17 mouse cellular contexts compared by ENCODE assay signal in genomic region chr12:88285224-88285623, GRCm38 (mm10). TPM values are rescaled to one million over a fixed set of nuclear protein-coding genes. Genes with fewer than 3 reads are reported as not detected.
"Had no signal": no experiment of that assay in that cellular context is flagged by ENCODE, and none has a peak within 500 bp of the region (broad histone marks: within the 10 kb centered on the region; RNA-seq: fewer than 3 reads in every experiment).

No protein-coding gene starts in this region.

RNA-seq across cellular contexts. Expression of gene Gm5662, which starts 10.9 kb away (rescaled TPM):
- total RNA-seq: megakaryocyte progenitor cell, adult 5-6 weeks; midbrain, postnatal 0 days; monocyte, adult 5-6 weeks; neutrophil, adult 5-6 weeks had no signal
- polyA plus RNA-seq: liver, embryonic 15.5 days; liver, postnatal 0 days; lung, adult 2 months; lung, embryonic 15.5 days; macrophage; midbrain, embryonic 10.5 days; midbrain, embryonic 13.5 days; midbrain, embryonic 15.5 days; midbrain, postnatal 0 days; neural tube, embryonic 12.5 days; neural tube, embryonic 14.5 days; spleen, adult 2 months; stomach, embryonic 15.5 days; thymus, postnatal 0 days had no signal

RNA-seq across cellular contexts. Expression of gene Gm8332, which starts 35.3 kb away (rescaled TPM):
- total RNA-seq: megakaryocyte progenitor cell, adult 5-6 weeks; midbrain, postnatal 0 days; monocyte, adult 5-6 weeks; neutrophil, adult 5-6 weeks had no signal
- polyA plus RNA-seq: liver, embryonic 15.5 days; liver, postnatal 0 days; lung, adult 2 months; lung, embryonic 15.5 days; macrophage; midbrain, embryonic 10.5 days; midbrain, embryonic 13.5 days; midbrain, embryonic 15.5 days; midbrain, postnatal 0 days; neural tube, embryonic 12.5 days; neural tube, embryonic 14.5 days; spleen, adult 2 months; stomach, embryonic 15.5 days; thymus, postnatal 0 days had no signal

RNA-seq across cellular contexts. Expression of gene Gm5039, which starts 38.6 kb away (rescaled TPM):
- total RNA-seq: megakaryocyte progenitor cell, adult 5-6 weeks; midbrain, postnatal 0 days; monocyte, adult 5-6 weeks; neutrophil, adult 5-6 weeks had no signal
- polyA plus RNA-seq: liver, embryonic 15.5 days; liver, postnatal 0 days; lung, adult 2 months; lung, embryonic 15.5 days; macrophage; midbrain, embryonic 10.5 days; midbrain, embryonic 13.5 days; midbrain, embryonic 15.5 days; midbrain, postnatal 0 days; neural tube, embryonic 12.5 days; neural tube, embryonic 14.5 days; spleen, adult 2 months; stomach, embryonic 15.5 days; thymus, postnatal 0 days had no signal
